Mouse (Mus musculus): ENCODE results near the gene Spry2. TPM values are rescaled to one million over a fixed set of nuclear protein-coding genes. Genes with fewer than 3 reads are reported as not detected.

Spry2 gene
- polyA plus RNA-seq (2014; fragmentation: Nextera tagmentation; extraction: Ambion mirVana): 43.6 and 46.6 TPM in 2 replicates

DNA sequence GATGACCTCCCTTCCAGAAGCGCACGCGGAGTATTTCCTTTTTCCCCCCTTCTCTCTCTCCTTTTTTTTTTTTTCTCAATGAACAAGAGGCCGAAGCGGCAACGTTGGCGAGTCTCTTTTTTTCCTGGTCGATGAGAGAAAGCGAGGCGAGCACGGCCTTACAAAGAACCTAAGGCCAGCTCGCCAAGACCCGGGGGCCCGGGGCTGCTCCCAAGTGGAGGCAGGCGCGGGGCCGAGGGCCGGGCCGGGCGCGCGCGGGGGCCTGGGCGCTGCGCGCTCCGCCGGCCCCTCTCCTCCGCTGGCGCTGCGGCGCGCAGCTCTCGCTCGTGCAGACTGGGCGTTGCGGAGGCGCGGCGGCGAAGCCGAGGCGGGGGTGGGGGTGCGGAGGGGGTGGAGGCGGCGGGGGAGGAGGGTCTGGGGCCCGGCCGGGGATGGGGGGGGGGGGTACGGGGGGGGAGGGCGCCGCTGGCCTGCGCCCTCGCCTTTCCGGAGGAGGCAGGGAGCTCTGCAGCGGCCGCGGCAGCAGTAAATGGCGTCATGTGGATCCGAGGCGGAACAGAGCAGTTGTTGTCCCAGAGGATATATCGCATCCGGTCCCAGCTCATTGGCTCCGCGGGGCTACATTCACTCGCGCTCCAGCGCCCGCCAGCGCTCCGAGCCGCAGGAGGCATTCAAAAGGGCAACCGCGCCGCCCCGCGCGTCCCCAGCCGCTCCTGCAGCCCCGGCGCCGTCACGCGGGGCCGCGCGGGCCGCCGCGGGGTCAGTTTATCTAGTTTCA, at the start of gene Spry2:
Gene Spry2 (minus strand): TSS at position 29 of the 778 bp plus-strand sequence.
- no peak for TF ChIP-seq CTCF (IDR thresholded peaks at IDR 0.05; ENCODE audit: low read depth)
- peak; percentile 95 for ATAC-seq (ENCODE audit: insufficient read depth)
- peak; percentile 97 for DNase-seq
- Histone ChIP-seq H3K4me2 (peak within 1 kb of the TSS; percentile 98), H3K27ac (ENCODE audit: low read depth) (peak within 1 kb of the TSS; percentile 100), H3K9ac (peak within 1 kb of the TSS; percentile 98), H3K27me3 (ENCODE audit: insufficient read depth, low read length) (no peaks in the 10 kb centered on the region), H3K9me3 (ENCODE audit: low read depth, low read length) (no peaks in the 10 kb centered on the region), H3K4me1 (ENCODE audit: insufficient read depth) (0 out of 2 replicates have a peak, but pooled peaks cover 5% of the 10 kb centered on the region), H3K4me3 (ENCODE audit: low read depth, low read length) (peak within 1 kb of the TSS; percentile 90), H3K36me3 (ENCODE audit: insufficient read depth) (peaks cover 11% of the 10 kb centered on the region)
- WGBS: under 1% methylated on average over 78 of the region's 89 CpGs

DNA sequence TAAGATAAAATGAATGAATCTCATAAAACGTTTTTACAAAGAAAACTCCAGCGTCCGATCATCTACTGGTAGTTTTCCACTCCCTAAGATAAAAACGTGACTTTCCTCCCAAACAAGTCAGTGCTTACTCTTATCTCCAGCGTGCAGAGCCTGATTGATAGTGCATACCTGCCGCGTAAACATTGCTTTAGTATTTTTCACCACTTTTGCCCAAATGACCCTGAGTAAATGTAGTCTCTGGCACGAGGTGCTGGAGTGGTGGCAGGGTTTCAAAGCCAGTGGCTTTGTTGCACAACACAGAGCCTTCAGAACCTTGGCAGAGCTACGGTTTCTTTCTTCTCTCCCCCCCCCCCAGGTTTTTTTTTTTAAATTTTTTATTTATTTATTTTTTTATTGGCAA, 44.7 kb upstream of the Spry2 start:
- DNase-seq (no peak), ATAC-seq (ENCODE audit: insufficient read depth) (no peak)
- Histone ChIP-seq H3K4me2 (no peak overlapping the region), H3K27ac (ENCODE audit: low read depth) (no peak overlapping the region), H3K4me1 (ENCODE audit: insufficient read depth) (no peaks in the 10 kb centered on the region), H3K9me3 (ENCODE audit: low read depth, low read length) (no peaks in the 10 kb centered on the region), H3K27me3 (ENCODE audit: insufficient read depth, low read length) (no peaks in the 10 kb centered on the region), H3K9ac (no peak overlapping the region), H3K36me3 (ENCODE audit: insufficient read depth) (no peaks in the 10 kb centered on the region), H3K4me3 (ENCODE audit: low read depth, low read length) (no peak overlapping the region)
- WGBS: 26% methylated on average over 9 of the region's 9 CpGs
- no peak for TF ChIP-seq CTCF (IDR thresholded peaks at IDR 0.05; ENCODE audit: low read depth)

DNA sequence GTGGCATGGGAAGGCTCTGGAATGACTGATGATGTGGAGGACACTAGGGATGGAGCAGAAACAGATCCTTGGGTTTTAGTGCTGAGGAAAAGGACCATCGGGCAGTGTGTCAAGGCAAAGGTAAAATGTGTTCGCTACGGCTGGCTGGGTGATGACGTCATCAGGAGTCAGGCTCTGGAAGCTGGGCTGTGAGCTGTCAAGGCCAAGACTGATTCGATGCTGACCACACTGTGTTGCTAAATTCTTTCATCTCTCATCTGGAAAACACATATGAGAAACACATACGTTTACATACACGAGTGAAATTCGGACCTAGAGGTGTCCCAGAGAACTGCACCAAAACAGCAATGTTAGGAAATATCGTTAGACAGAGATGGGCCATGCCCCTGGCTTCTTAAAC, 30.1 kb upstream of the Spry2 start:
- ATAC-seq (ENCODE audit: insufficient read depth) (no peak), DNase-seq (no peak)
- 63% methylated on average over 9 of the region's 9 CpGs for WGBS
- no peak overlapping the region for H3K4me3 ChIP-seq (ENCODE audit: low read depth, low read length)
- no peak overlapping the region for H3K27ac ChIP-seq (ENCODE audit: low read depth)
- H3K27me3 ChIP-seq (ENCODE audit: insufficient read depth, low read length): no peaks in the 10 kb centered on the region
- H3K4me2 ChIP-seq: no peak overlapping the region
- H3K4me1 ChIP-seq (ENCODE audit: insufficient read depth): peaks cover 14% of the 10 kb centered on the region
- no peaks in the 10 kb centered on the region for H3K36me3 ChIP-seq (ENCODE audit: insufficient read depth)
- H3K9me3 ChIP-seq (ENCODE audit: low read depth, low read length): no peaks in the 10 kb centered on the region
- TF ChIP-seq CTCF (IDR thresholded peaks at IDR 0.05; ENCODE audit: low read depth): no peak
- H3K9ac ChIP-seq: no peak overlapping the region

DNA sequence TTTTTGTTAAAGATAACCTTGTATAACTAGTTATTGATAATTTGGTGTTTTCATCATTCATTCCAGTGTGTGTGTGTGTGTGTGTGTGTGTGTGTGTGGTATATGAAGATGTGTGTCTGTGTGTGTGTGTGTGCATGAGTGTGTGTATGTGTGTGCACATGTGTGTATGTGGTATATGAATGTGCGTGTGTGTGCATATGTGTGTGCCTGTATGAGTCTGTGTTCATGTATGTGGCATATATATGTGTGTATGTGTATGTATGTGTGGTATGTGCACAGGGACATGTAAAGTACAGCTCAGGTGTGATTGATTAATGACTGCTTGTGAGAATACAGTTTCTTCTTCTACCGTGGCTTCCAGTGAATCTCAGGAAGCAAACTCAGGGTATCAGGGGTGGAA, 28.7 kb upstream of the Spry2 start:
- TF ChIP-seq CTCF (IDR thresholded peaks at IDR 0.05; ENCODE audit: low read depth): no peak
- DNase-seq (no peak), ATAC-seq (ENCODE audit: insufficient read depth) (no peak)
- Histone ChIP-seq H3K9ac (no peak overlapping the region), H3K36me3 (ENCODE audit: insufficient read depth) (no peaks in the 10 kb centered on the region), H3K27ac (ENCODE audit: low read depth) (no peak overlapping the region), H3K4me2 (no peak overlapping the region), H3K27me3 (ENCODE audit: insufficient read depth, low read length) (no peaks in the 10 kb centered on the region), H3K4me3 (ENCODE audit: low read depth, low read length) (no peak overlapping the region), H3K4me1 (ENCODE audit: insufficient read depth) (peaks cover 18% of the 10 kb centered on the region), H3K9me3 (ENCODE audit: low read depth, low read length) (no peaks in the 10 kb centered on the region)
- 73% methylated on average over 2 of the region's 2 CpGs for WGBS

DNA sequence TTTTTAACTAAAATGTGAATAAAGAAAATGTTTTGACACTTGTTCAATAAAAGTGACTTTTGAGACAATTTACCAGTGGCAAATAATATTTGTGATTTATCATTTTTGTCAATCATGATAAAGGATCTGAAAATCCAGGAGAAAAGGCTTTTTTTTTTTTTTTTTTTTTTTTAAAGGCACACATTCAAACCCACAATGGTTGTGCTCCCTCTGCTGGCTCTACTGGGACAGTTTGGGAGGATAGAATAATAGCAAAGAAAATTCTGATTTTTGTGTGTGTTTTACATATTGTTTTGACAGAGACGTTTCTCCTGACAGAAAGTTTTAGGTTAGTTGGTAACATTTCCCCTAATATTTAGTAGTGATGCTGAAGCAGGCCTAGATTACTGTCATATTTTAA, 28.1 kb upstream of the Spry2 start:
- Histone ChIP-seq H3K4me1 (ENCODE audit: insufficient read depth) (peaks cover 18% of the 10 kb centered on the region), H3K9me3 (ENCODE audit: low read depth, low read length) (no peaks in the 10 kb centered on the region), H3K27ac (ENCODE audit: low read depth) (no peak overlapping the region), H3K4me2 (no peak overlapping the region), H3K36me3 (ENCODE audit: insufficient read depth) (no peaks in the 10 kb centered on the region), H3K9ac (no peak overlapping the region), H3K27me3 (ENCODE audit: insufficient read depth, low read length) (no peaks in the 10 kb centered on the region), H3K4me3 (ENCODE audit: low read depth, low read length) (no peak overlapping the region)
- peak; percentile 59 for TF ChIP-seq CTCF (IDR thresholded peaks at IDR 0.05; ENCODE audit: low read depth)
- no peak for ATAC-seq (ENCODE audit: insufficient read depth)
- peak; percentile 78 for DNase-seq
- WGBS: 37% methylated on average over 1 of the region's 1 CpGs

DNA sequence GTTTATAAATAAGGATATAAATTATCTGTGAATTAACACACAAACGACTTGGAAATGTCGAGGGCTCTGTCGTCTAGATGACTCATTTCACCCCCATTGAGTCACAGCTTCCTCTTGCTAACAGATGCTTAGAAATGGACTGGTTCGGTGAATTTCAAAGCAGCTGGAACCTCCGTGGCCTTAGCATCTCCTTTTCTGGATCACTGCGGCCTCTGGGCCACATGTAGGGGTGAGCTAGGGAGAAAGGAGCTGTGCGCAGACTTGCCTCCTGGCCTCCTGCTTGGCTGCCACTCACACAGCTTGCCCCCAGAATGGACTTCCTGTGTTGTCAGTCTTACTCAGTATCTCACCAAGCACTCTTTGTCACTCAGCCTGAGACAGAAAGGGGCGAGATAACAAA, 26.3 kb upstream of the Spry2 start:
- Histone ChIP-seq H3K27ac (ENCODE audit: low read depth) (peak overlapping the region; percentile 67; the same call in 1 of the 2 replicates), H3K4me2 (no peak overlapping the region), H3K9ac (no peak overlapping the region), H3K4me1 (ENCODE audit: insufficient read depth) (peaks cover 18% of the 10 kb centered on the region), H3K36me3 (ENCODE audit: insufficient read depth) (no peaks in the 10 kb centered on the region), H3K27me3 (ENCODE audit: insufficient read depth, low read length) (no peaks in the 10 kb centered on the region), H3K4me3 (ENCODE audit: low read depth, low read length) (no peak overlapping the region), H3K9me3 (ENCODE audit: low read depth, low read length) (no peaks in the 10 kb centered on the region)
- WGBS: 3% methylated on average over 8 of the region's 8 CpGs
- ATAC-seq (ENCODE audit: insufficient read depth): peak; percentile 55
- peak; percentile 66 for DNase-seq
- no peak for TF ChIP-seq CTCF (IDR thresholded peaks at IDR 0.05; ENCODE audit: low read depth)

DNA sequence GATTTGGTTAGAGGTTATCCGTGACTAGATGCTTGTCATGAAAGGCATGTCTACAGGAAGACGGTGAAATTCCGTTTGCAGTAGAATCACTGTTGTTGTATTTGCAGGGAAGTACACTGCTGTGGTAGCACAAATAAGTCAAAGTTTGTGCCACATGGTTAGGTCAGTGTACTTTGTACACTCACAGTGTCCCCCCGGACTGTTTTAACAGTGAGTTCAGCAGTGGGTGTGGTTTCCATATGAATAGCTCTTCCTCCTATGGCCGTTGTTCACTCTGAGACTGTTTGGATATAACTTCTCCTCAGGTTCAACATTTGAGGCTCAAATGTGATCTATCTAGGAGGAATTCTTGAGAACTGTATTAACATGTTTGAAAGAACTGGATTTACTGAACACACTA, 25.8 kb upstream of the Spry2 start:
- H3K4me2 ChIP-seq: 0 out of 2 replicates have a peak overlapping the region, but pooled peaks have one; percentile 25
- no peaks in the 10 kb centered on the region for H3K27me3 ChIP-seq (ENCODE audit: insufficient read depth, low read length)
- DNase-seq (peak; percentile 45), ATAC-seq (ENCODE audit: insufficient read depth) (peak; percentile 37; the same call in 1 of the 2 replicates)
- 10% methylated on average over 5 of the region's 5 CpGs for WGBS
- H3K9me3 ChIP-seq (ENCODE audit: low read depth, low read length): no peaks in the 10 kb centered on the region
- H3K27ac ChIP-seq (ENCODE audit: low read depth): peak overlapping the region; percentile 67; the same call in 1 of the 2 replicates
- H3K9ac ChIP-seq: no peak overlapping the region
- H3K36me3 ChIP-seq (ENCODE audit: insufficient read depth): no peaks in the 10 kb centered on the region
- no peak overlapping the region for H3K4me3 ChIP-seq (ENCODE audit: low read depth, low read length)
- TF ChIP-seq CTCF (IDR thresholded peaks at IDR 0.05; ENCODE audit: low read depth): no peak
- peaks cover 18% of the 10 kb centered on the region for H3K4me1 ChIP-seq (ENCODE audit: insufficient read depth)
